Mouse (Mus musculus) liver, embryonic 15.5 days (tissue): ENCODE measurements at regions not wholly inside any gene's neighbourhood (a gene's known extent, or its start where the extent isn't known, plus 50 kb on each side); places are given as distances from the start of the nearest gene placed in this dataset.

Experiments used
- ATAC-seq: fragments of 200-750 bp; cut with Nextera tagmentation; 2 replicates; pipeline ENCODE4 v1.8.0; 2017; ENCODE audit warnings: moderate number of reproducible peaks, mild to moderate bottlenecking, moderate library complexity; ENCODE audit not compliant: insufficient read depth
- H3K27ac ChIP-seq: fragments of 300-500 bp; sonication (generic); replicated peaks from 2 replicates; pipeline ENCODE4 v1.5.1; 2015; ENCODE audit warnings: mild to moderate bottlenecking, inconsistent platforms
- H3K27me3 ChIP-seq: fragments of 300-500 bp; sonication (generic); 2 replicates; pipeline ENCODE4 v1.6.1; 2015; ENCODE audit warnings: mild to moderate bottlenecking, inconsistent platforms
- H3K36me3 ChIP-seq: fragments of 300-500 bp; sonication (generic); replicated peaks from 2 replicates; pipeline ENCODE4 v1.6.1; 2015; ENCODE audit warnings: moderate library complexity, mild to moderate bottlenecking, inconsistent platforms
- H3K4me1 ChIP-seq: fragments of 300-500 bp; sonication (generic); replicated peaks from 2 replicates; pipeline ENCODE4 v1.6.1; 2015; ENCODE audit warnings: inconsistent platforms
- H3K4me2 ChIP-seq: fragments of 300-500 bp; sonication (generic); 2 replicates; pipeline ENCODE4 v1.6.1; 2015; ENCODE audit warnings: moderate library complexity, mild to moderate bottlenecking, inconsistent platforms
- H3K4me3 ChIP-seq: fragments of 300-500 bp; sonication (generic); replicated peaks from 2 replicates; pipeline ENCODE4 v1.5.1; 2015; ENCODE audit warnings: mild to moderate bottlenecking, inconsistent platforms
- H3K9ac ChIP-seq: fragments of 300-500 bp; sonication (generic); 2 replicates; pipeline ENCODE4 v1.6.1; 2015; ENCODE audit warnings: moderate library complexity, mild to moderate bottlenecking, inconsistent platforms
- H3K9me3 ChIP-seq: fragments of 300-500 bp; sonication (generic); replicated peaks from 2 replicates; pipeline ENCODE4 v1.6.1; 2016; ENCODE audit warnings: inconsistent platforms
- WGBS: fragments of 180-500 bp; shearing (Covaris S2); methylation state at CpG from one replicate; pipeline ENCODE4 v1.1.7; 2015; ENCODE audit warnings: mixed read lengths; ENCODE audit not compliant: insufficient replicate concordance; 5-methylcytosine and 5-hydroxymethylcytosine counted together

DNA sequence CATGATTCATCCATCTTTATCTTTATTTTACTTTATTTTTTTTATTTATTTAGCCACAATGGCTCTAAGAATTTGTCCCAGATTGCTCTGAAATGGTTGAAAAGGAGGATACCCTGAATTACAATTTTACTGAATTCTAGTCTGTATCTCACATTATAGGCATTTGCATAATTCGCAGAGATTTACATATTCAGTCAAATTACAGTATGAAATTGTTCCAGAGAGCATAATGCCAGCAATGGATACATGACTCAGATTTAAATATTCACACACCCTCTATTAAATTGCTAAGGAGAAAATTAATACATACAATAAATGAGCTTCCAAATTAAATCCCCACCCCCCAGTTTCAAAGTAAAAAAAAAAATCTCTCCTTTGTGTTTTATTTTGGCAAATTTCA lies 238.8 kb upstream of the Cwc22 start:
- 60% methylated on average over 1 of the region's 1 CpGs for WGBS
- ATAC-seq = no peak
- H3K4me3 ChIP-seq = no peak overlapping the region
- H3K9ac ChIP-seq = no peak overlapping the region
- no peak overlapping the region for H3K27ac ChIP-seq
- H3K4me1 ChIP-seq = no peaks in the 10 kb centered on the region
- H3K36me3 ChIP-seq = no peaks in the 10 kb centered on the region
- no peaks in the 10 kb centered on the region for H3K27me3 ChIP-seq
- H3K4me2 ChIP-seq = no peak overlapping the region
- H3K9me3 ChIP-seq = no peaks in the 10 kb centered on the region

DNA sequence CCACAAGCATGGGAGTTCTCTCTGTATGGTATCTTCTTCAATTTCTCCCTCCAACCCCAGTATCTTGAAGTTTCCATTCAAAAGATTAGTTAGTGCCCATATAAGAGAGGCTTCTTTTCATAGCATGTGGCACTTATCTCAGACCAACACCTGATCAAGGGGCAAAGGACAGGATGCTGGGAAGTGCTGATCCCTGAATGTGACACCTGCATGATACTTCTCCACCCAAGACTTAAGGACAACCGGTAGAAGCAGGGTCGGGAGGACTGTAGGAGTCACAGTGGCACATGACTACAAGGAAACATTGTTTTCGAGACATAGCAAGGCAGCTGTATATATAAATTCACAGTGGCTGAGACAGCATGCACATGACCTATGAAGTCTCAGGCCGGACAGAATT lies 227.6 kb upstream of the Cwc22 start:
- Histone ChIP-seq H3K4me1 (no peaks in the 10 kb centered on the region), H3K27ac (no peak overlapping the region), H3K36me3 (no peaks in the 10 kb centered on the region), H3K9ac (no peak overlapping the region), H3K9me3 (no peaks in the 10 kb centered on the region), H3K4me3 (no peak overlapping the region), H3K27me3 (no peaks in the 10 kb centered on the region), H3K4me2 (no peak overlapping the region)
- ATAC-seq = 0 out of 2 replicates have a peak, but pooled peaks have one; percentile 47
- WGBS = 54% methylated on average over 4 of the region's 4 CpGs

DNA sequence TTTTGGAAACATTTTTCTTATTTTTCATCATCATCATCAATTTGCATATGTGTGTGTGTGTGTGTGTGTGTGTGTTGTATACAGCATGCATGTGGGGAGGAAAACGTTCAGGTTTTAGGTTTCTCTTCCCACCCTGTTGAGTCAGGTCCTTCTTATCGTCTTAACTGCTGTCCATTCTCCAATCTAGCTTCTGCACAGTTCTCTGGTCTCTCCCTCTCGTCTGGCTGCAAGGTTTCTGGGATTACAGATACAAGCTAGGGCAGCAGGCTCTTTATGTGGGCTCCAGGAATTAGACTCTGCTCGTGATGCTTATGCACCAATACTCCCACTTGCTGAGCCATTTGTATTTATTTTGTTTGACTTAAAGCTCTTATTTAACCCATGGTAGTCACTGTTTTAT lies 226.6 kb upstream of the Cwc22 start:
- Histone ChIP-seq H3K27me3 (no peaks in the 10 kb centered on the region), H3K9me3 (no peaks in the 10 kb centered on the region), H3K27ac (no peak overlapping the region), H3K4me3 (no peak overlapping the region), H3K36me3 (no peaks in the 10 kb centered on the region), H3K4me2 (no peak overlapping the region), H3K4me1 (no peaks in the 10 kb centered on the region), H3K9ac (no peak overlapping the region)
- WGBS = 38% methylated on average over 4 of the region's 4 CpGs
- ATAC-seq = no peak

DNA sequence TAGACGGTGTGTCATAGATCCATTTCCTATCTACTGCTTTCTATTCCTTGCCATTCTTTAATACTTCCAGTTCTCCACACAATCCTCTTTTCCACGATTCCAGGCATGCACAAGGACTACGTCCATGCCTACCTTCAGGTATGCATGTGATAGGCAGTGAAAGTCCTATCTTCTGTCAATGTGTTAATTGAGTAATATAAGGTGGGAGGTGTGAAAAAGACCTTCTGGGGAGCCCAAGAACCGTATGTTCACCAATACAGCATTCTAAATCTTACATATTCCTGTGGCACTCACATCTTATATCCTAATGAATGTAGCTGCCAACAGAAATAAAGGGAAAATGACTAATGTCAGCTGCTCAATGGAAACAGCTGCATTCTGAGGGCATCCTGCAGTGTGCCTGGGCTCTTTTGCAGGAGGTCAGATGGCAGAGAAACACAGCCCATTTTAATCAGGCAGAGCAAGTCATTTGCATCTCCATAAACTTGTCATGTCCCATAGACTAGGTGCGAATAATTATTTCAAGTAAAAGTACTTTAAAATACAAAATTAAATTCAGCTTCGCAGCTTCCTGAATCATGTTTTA lies 224.1 kb upstream of the Cwc22 start:
- WGBS = 53% methylated on average over 6 of the region's 6 CpGs
- Histone ChIP-seq H3K27me3 (no peaks in the 10 kb centered on the region), H3K4me3 (no peak overlapping the region), H3K27ac (no peak overlapping the region), H3K9ac (no peak overlapping the region), H3K4me1 (no peaks in the 10 kb centered on the region), H3K9me3 (no peaks in the 10 kb centered on the region), H3K4me2 (no peak overlapping the region), H3K36me3 (no peaks in the 10 kb centered on the region)
- no peak for ATAC-seq

DNA sequence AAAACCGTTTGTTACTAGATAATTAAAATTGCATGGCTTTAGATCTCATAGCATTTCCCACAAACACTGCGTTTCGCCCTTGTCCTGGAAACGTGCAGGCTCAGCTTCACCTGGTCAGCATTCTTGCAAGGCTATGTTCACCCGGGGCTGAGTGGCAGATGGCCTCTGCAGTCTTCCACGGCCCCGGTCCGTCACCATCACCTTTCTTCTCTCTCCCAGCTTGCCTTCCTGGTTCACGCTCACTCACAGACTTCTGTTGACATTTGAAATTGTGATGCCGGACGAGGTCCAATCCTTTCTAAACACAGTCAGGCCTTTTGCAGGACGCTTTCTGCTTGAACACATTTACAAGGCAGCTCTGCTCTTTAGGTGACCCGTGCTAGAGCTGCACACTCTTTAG lies 219.3 kb upstream of the Cwc22 start:
- H3K27ac ChIP-seq = no peak overlapping the region
- H3K9me3 ChIP-seq = no peaks in the 10 kb centered on the region
- WGBS = 74% methylated on average over 13 of the region's 13 CpGs
- no peak for ATAC-seq
- H3K9ac ChIP-seq = no peak overlapping the region
- H3K36me3 ChIP-seq = no peaks in the 10 kb centered on the region
- H3K4me2 ChIP-seq = no peak overlapping the region
- H3K4me1 ChIP-seq = no peaks in the 10 kb centered on the region
- H3K4me3 ChIP-seq = no peak overlapping the region
- H3K27me3 ChIP-seq = no peaks in the 10 kb centered on the region

DNA sequence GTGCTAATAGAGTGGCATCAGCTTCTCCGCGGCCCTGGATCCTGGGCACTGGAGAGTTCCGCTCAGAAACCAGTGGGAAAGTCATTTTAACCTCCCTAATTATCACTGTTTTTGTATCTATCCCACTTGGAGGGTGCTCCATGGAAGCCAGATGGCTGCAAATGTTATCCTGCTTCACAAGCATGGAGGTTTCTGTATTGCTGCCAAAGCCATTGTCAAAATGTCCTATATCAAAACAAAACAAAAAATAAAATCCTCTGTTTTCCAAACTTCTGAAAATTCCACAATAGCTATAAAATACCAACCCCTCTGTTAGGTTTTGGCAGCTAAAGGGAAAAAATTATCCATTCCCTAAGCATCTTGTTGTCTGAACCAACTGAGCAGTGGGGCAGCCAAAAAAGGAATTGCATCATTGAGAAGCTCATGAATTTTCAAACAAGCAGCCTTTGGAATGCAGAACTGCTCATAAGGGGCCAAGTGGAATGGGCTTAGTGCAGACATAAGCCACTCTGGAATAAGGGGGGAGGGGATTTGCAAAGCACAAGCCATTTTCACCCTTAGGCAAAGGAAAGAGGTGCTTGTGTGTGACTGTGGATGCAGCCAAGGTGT lies 213.8 kb upstream of the Cwc22 start:
- no peak overlapping the region for H3K27ac ChIP-seq
- no peaks in the 10 kb centered on the region for H3K36me3 ChIP-seq
- H3K9ac ChIP-seq = no peak overlapping the region
- no peak overlapping the region for H3K4me2 ChIP-seq
- H3K4me3 ChIP-seq = no peak overlapping the region
- 64% methylated on average over 3 of the region's 3 CpGs for WGBS
- H3K27me3 ChIP-seq = no peaks in the 10 kb centered on the region
- H3K9me3 ChIP-seq = no peaks in the 10 kb centered on the region
- ATAC-seq = no peak
- no peaks in the 10 kb centered on the region for H3K4me1 ChIP-seq

DNA sequence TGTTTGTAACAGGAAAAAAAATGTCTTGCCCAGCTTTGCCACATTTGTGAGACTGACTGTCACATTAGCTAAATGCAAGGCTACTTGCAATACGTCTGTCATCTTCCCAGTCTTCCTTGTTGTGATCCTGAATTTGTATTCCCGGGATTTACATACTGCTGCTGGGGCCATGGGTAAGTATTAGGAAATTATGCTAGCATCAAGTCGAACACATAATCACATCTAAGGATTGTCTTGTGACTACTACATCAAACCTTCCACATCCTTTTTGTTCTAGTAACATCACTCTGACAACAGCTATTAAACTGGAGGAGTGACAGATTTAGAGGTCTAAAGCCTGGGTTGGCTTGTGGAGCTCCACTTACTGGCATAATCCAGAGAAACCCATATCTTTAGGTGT lies 164.2 kb upstream of the Cwc22 start:
- Histone ChIP-seq H3K4me2 (no peak overlapping the region), H3K4me1 (no peaks in the 10 kb centered on the region), H3K27me3 (no peaks in the 10 kb centered on the region), H3K4me3 (no peak overlapping the region), H3K9me3 (no peaks in the 10 kb centered on the region), H3K27ac (no peak overlapping the region), H3K9ac (no peak overlapping the region), H3K36me3 (no peaks in the 10 kb centered on the region)
- no peak for ATAC-seq
- 52% methylated on average over 3 of the region's 3 CpGs for WGBS

DNA sequence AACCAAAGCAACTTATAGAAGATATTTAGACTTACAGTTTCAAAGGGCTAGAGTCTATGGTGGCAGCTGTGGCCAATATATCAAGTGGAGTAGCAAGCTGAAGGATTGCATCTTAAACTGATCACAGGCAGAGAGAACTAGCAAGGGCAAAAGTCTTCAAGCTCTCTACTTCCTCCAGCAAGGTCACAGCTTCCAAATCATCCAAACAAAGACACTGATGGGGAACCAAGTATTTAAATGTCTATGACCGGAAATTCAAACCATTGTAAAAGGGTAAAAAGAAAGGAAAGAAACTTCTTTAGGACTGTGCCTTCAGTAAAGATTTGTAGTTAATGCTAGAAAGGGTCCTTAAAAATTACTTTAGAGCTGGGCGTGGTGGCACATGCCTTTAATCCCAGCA lies 149.4 kb upstream of the Cwc22 start:
- Histone ChIP-seq H3K9me3 (no peaks in the 10 kb centered on the region), H3K4me1 (no peaks in the 10 kb centered on the region), H3K27ac (no peak overlapping the region), H3K4me2 (no peak overlapping the region), H3K36me3 (no peaks in the 10 kb centered on the region), H3K9ac (no peak overlapping the region), H3K27me3 (no peaks in the 10 kb centered on the region), H3K4me3 (no peak overlapping the region)
- 71% methylated on average over 2 of the region's 2 CpGs for WGBS
- ATAC-seq = no peak

DNA sequence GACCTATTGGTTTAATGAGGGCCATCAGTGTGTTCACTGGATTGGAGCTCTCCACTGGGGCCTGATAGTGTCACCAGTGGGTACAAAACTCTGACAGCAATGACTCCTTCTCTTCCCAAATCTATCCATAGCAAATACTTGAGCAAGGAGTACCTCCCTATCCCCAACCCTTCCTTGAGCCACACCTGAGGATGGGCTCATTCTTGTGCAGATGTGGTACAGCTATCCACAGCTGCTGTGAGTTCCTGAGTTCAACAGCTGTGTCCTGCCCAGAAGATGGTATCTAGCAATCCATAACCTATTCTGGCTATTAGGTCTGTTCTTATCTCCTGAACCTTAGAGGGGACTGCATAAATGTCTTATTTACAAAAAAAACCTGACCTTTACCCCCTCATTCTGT lies 148.7 kb upstream of the Cwc22 start:
- Histone ChIP-seq H3K36me3 (no peaks in the 10 kb centered on the region), H3K27me3 (no peaks in the 10 kb centered on the region), H3K4me3 (no peak overlapping the region), H3K27ac (no peak overlapping the region), H3K9ac (no peak overlapping the region), H3K9me3 (no peaks in the 10 kb centered on the region), H3K4me2 (no peak overlapping the region), H3K4me1 (no peaks in the 10 kb centered on the region)
- no peak for ATAC-seq

DNA sequence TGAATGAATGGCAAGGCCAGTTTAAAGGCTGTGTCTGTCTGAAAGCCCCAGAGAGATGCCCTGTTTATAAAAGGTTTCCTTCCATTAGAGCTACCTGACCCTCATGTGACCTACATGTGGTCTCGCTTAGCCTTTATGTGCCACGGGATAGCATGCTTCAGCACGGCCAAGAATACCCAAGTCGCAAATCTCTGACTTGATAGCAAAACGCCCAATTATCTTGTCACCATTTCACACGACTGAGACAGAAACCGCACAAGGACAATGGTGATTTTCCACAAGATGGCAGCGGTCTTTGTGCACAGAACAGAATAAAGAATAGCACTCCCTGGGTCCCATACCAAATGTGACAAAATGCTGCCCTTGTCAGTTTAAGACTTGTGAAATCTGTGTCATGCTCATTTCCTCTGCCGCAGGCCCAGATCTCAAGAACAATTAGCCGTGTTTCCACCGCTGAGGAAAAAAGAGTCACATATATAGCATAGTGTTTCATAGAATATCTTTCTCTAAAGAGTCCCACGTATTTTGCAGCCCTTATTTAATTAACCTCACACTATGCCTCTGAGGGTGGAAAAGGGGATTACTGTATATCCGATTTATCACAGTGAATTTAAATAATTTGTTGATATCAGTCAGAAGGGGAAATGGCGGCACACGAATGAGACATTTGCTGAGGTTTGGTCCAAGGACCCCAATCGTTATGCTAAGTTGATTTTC lies 118.3 kb upstream of the Cwc22 start:
- ATAC-seq = no peak
- H3K9ac ChIP-seq = no peak overlapping the region
- H3K36me3 ChIP-seq = no peaks in the 10 kb centered on the region
- 72% methylated on average over 16 of the region's 16 CpGs for WGBS
- H3K27me3 ChIP-seq = no peaks in the 10 kb centered on the region
- H3K4me1 ChIP-seq = no peaks in the 10 kb centered on the region
- no peak overlapping the region for H3K27ac ChIP-seq
- no peak overlapping the region for H3K4me2 ChIP-seq
- H3K9me3 ChIP-seq = no peaks in the 10 kb centered on the region
- H3K4me3 ChIP-seq = no peak overlapping the region

DNA sequence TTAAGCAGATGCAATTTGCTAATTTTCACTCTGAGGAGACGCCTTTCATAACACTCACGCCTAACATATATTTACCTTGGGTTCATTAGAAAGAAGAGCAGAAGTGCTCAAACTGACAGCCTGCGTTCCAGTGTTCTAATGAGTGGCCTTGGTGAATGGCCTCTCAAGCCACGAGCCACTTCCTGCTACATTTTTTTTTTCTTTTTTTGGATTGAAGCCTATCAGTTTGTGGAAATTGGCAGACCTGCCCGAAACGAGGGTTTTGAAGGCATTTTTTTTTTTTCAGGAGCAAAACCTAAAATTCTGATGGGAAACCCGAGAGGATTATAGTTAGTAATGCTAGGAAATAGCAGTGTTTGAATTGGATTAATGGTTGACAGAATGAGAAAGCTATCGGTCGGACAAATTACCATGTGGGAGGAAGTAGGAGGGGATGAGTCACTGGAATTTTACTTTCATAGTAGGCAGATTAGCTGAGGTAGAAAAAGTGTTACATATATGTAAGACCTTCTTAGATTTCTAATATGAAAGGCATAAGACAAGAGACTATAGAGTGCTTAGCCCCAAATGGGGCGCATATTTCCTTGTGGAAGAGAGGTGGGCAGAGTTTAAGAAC lies 113.7 kb upstream of the Cwc22 start:
- H3K27ac ChIP-seq = no peak overlapping the region
- no peak overlapping the region for H3K4me3 ChIP-seq
- WGBS = 19% methylated on average over 10 of the region's 10 CpGs

More for the DNA sequence above, 113.7 kb upstream of the Cwc22 start:
- peak overlapping the region; percentile 27 for H3K4me2 ChIP-seq
- no peak for ATAC-seq
- no peaks in the 10 kb centered on the region for H3K4me1 ChIP-seq
- no peaks in the 10 kb centered on the region for H3K27me3 ChIP-seq
- H3K9ac ChIP-seq = no peak overlapping the region
- H3K36me3 ChIP-seq = no peaks in the 10 kb centered on the region
- H3K9me3 ChIP-seq = no peaks in the 10 kb centered on the region
